Mouse (Mus musculus): ENCODE data around the gene Gm10696. TPM values are rescaled to one million over a fixed set of nuclear protein-coding genes. Genes with fewer than 3 reads are reported as not detected.
"Not testable (repeated sequence)": the region's sequence is repeated elsewhere in the genome, so short reads cannot be mapped to it uniquely, and the experiment has no call there.

Gene Gm10696
- total RNA-seq (2021): not detected
- long read RNA-seq, experiment 1: 0 reads
- long read RNA-seq, experiment 2: 0 reads

DNA sequence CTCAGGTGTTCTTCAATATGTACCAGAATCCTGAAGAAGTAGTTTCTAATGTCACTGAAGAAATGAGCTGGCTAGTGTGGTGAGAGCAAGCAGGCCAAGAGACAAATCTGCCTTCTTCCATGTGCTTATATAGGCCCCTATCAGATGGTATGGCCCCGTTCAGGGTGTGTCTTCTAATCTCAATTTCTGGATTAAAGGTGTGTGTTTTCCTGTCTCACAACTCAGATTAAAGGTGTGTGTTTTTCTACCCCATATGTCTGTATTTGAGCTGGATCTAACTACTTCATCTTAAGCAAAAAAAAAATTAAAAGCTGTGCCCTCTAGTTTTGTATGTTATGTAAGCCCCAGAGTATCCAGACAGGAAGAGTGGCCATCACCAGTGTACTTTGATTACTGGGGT is at the start of gene Gm10696:
Gm10696 (minus strand) TSS at position 101 of the 400 bp plus-strand sequence.
- not testable (repeated sequence) for DNase-seq (ENCODE audit: low spot score in 2 of 2)

DNA sequence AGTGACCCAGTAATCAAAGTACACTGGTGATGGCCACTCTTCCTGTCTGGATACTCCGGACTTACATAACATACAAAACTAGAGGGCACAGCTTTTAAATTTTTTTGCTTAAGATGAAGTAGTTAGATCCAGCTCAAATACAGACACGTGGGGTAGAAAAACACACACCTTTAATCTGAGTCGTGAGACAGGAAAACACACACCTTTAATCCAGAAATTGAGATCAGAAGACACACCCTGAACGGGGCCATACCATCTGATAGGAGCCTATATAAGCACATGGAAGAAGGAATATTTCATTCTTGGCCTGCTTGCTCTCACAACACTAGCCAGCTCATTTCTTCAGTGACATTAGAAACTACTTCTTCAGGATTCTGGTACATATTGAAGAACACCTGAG is 18.4 kb upstream of the Gm10696 start, which contains the start of gene Gm5286:
Gm5286 (plus strand) TSS at position 301 of the 400 bp plus-strand sequence.
- not testable (repeated sequence) for DNase-seq (ENCODE audit: low spot score in 2 of 2)

DNA sequence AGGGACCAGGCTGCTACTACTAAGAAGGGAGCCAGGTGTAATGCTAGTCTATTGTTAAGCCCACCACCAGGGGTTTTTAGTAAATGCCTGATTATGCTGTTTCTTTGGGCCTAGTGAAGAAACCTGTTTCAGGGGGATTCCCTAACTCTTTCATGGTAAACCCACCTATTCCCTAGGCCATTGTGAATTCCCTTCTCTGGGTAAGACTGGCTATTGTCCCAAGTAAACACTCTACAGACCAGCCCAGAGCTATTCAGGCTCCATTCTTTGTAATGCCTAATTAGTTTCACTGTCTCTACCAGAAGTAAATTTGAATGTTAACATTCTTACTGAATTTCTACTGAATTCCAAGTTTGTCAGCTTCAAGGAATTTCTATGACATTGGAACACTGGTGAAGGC is 10.6 kb downstream of the Gm10696 start:
- not testable (repeated sequence) for DNase-seq (ENCODE audit: low spot score in 2 of 2)

Other genes starting within 250 kb of the Gm10696 start
- gene Gm9117, start 234.7 kb downstream of the Gm10696 start, total RNA-seq (2021): not detected
- gene Tdpoz5, start 216.9 kb downstream of the Gm10696 start, total RNA-seq (2021): not detected
- gene Gm9125, start 123.3 kb downstream of the Gm10696 start, total RNA-seq (2021): not detected
- not detected for gene Gm10697, start 105.5 kb downstream of the Gm10696 start, total RNA-seq (2021)
- not detected for gene Gm5286, start 18.5 kb upstream of the Gm10696 start, total RNA-seq (2021)
- not detected for gene Gm4778, start 85.8 kb upstream of the Gm10696 start, total RNA-seq (2021)
- 10 to 100 TPM; 18.5 to 20.1 TPM for gene Them4, start 131.9 kb upstream of the Gm10696 start, total RNA-seq (2021)
- gene Them5, start 163.9 kb upstream of the Gm10696 start, total RNA-seq (2021): not detected
- gene C2cd4d, start 184.2 kb upstream of the Gm10696 start, total RNA-seq (2021): under 1 TPM in 1 of 2 experiments, not detected in 1; 0.46 TPM
- 1 to 10 TPM; 1.7 to 1.9 TPM for gene Rorc, start 194.6 kb upstream of the Gm10696 start, total RNA-seq (2021)
- gene Lingo4, start 220.3 kb upstream of the Gm10696 start, total RNA-seq (2021): under 1 TPM; 0.63 to 0.73 TPM
- 10 to 100 TPM; 37.8 to 39.0 TPM for gene Tdrkh, start 235.1 kb upstream of the Gm10696 start, total RNA-seq (2021)

Measured in left cerebral cortex, adult 18-20 months (tissue).